Mouse (Mus musculus) ES-E14 (cell line): ENCODE results near the gene En2.

Source experiments
- CHD2 ChIP-seq: IDR thresholded peaks from 2 replicates; pipeline ENCODE4 v1.6.1; 2014; ENCODE audit warnings: mild to moderate bottlenecking, low read depth, low read length, inconsistent platforms
- HCFC1 ChIP-seq: IDR thresholded peaks from 2 replicates; pipeline ENCODE4 v1.6.1; 2012; ENCODE audit warnings: low read length, inconsistent platforms, borderline replicate concordance; ENCODE audit not compliant: insufficient read depth
- MAFK ChIP-seq: IDR thresholded peaks from 2 replicates; pipeline ENCODE4 v1.6.1; 2014; ENCODE audit warnings: mild to moderate bottlenecking, low read depth, low read length, inconsistent platforms; ENCODE audit not compliant: insufficient read depth
- ZC3H11A ChIP-seq: IDR thresholded peaks from 2 replicates; pipeline ENCODE4 v1.6.1; 2012; ENCODE audit warnings: low read depth, mild to moderate bottlenecking, inconsistent platforms, low read length, borderline replicate concordance
- ZNF384 ChIP-seq: IDR thresholded peaks from 2 replicates; pipeline ENCODE4 v1.6.1; 2012; ENCODE audit warnings: low read depth, low read length, inconsistent platforms

DNA sequence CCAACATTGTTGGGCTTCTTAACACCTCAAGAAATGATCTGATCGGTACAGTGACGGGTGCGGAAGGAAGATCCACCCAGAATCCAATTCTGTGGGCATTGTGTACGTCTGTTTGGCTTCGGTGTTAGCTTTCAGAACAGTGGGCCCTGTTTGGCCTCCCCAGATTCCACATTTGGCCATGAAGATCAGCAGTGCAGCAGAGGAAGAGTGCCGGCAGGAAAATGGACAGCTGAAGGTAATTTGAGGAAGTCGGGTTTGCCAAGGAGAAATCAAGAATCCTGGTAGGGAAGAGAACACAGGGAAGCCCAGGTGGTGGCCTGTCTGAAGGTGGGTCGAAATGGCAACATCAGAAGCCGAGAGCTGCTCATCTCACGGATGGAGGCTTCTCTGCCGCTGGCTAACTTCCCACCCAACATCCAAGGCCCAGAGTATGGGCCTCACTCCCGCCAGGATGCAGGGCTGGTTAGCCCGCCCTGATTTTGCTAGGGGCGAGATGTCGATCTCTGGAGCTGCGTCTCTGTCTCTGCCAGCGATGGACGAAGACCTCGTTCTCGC, 4.0 kb upstream of the En2 start:
- TF ChIP-seq MAFK (no peak), HCFC1 (no peak), CHD2 (no peak), ZC3H11A (no peak), ZNF384 (no peak)
